Mouse (Mus musculus) ES-E14 (cell line): ENCODE data around the gene Erg. TPM values are rescaled to one million over a fixed set of nuclear protein-coding genes. Genes with fewer than 3 reads are reported as not detected.

ENCODE experiments used
- DNase-seq: peaks from one replicate; pipeline ENCODE4 v3.0.0-alpha.2; 2013; ENCODE audit warnings: low read depth, low spot score
- H3K27ac ChIP-seq: 2 replicates; pipeline ENCODE4 v1.5.1; 2012; ENCODE audit warnings: low read depth, mild to moderate bottlenecking, low read length, moderate library complexity, mixed read lengths; ENCODE audit not compliant: poor library complexity, insufficient read depth, severe bottlenecking
- H3K36me3 ChIP-seq: 2 replicates; pipeline ENCODE4 v1.6.1; 2012; ENCODE audit warnings: mild to moderate bottlenecking, low read length, moderate library complexity, mixed read lengths; ENCODE audit not compliant: control insufficient read depth, poor library complexity, insufficient read depth, severe bottlenecking
- H3K4me1 ChIP-seq, 2 experiments: fragments of 150-350 bp in 1 of 2; sonication (generic) in 1 of 2; 2 replicates each; pipeline ENCODE4 v1.6.1; 2012; ENCODE audit warnings: low read length in 2 of 2, mild to moderate bottlenecking in 1 of 2, mixed read lengths in 1 of 2; ENCODE audit not compliant: control insufficient read depth in 2 of 2, insufficient read depth in 2 of 2, poor library complexity in 1 of 2
- H3K4me3 ChIP-seq, 2 experiments: fragments of 150-350 bp in 1 of 2; sonication (generic) in 1 of 2; 2 replicates each; pipeline ENCODE4 v1.5.1; 2012; ENCODE audit warnings: low read length in 2 of 2, low read depth in 1 of 2, mild to moderate bottlenecking in 1 of 2, mixed read lengths in 1 of 2; ENCODE audit not compliant: insufficient read depth in 1 of 2, poor library complexity in 1 of 2, severe bottlenecking in 1 of 2
- H3K9ac ChIP-seq: 2 replicates; pipeline ENCODE4 v1.6.1; 2012; ENCODE audit warnings: low read depth, mild to moderate bottlenecking, low read length, mixed read lengths; ENCODE audit not compliant: poor library complexity, insufficient read depth, severe bottlenecking
- H3K9me3 ChIP-seq: fragments of 150-350 bp; sonication (generic); 2 replicates; pipeline ENCODE4 v1.6.1; 2012; ENCODE audit warnings: low read depth, mild to moderate bottlenecking, low read length; ENCODE audit not compliant: control insufficient read depth, insufficient read depth
- CHD2 ChIP-seq: IDR thresholded peaks from 2 replicates; pipeline ENCODE4 v1.6.1; 2014; ENCODE audit warnings: mild to moderate bottlenecking, low read depth, low read length, inconsistent platforms
- HCFC1 ChIP-seq: IDR thresholded peaks from 2 replicates; pipeline ENCODE4 v1.6.1; 2012; ENCODE audit warnings: low read length, inconsistent platforms, borderline replicate concordance; ENCODE audit not compliant: insufficient read depth
- MAFK ChIP-seq: IDR thresholded peaks from 2 replicates; pipeline ENCODE4 v1.6.1; 2014; ENCODE audit warnings: mild to moderate bottlenecking, low read depth, low read length, inconsistent platforms; ENCODE audit not compliant: insufficient read depth
- ZC3H11A ChIP-seq: IDR thresholded peaks from 2 replicates; pipeline ENCODE4 v1.6.1; 2012; ENCODE audit warnings: low read depth, mild to moderate bottlenecking, inconsistent platforms, low read length, borderline replicate concordance
- ZNF384 ChIP-seq: IDR thresholded peaks from 2 replicates; pipeline ENCODE4 v1.6.1; 2012; ENCODE audit warnings: low read depth, low read length, inconsistent platforms
- in situ Hi-C, 2 experiments: fragments of 600-800 bp; cut with MboI; formaldehyde crosslinking; loops; one replicate each; pipeline ENCODE4 v1.15.1; 2025; ENCODE audit warnings: low sequenced_read_pairs in 2 of 2, inconsistent platforms in 1 of 2; ENCODE audit not compliant: unreplicated experiment in 2 of 2
- total RNA-seq: library from RNA; depleted of rRNA; stranded (reverse); fragments of 300-350 nt; gene quantifications from 2 replicates; pipeline ENCODE4 v1.2.3, GENCODE M21; 2012

Gene Erg
- total RNA-seq, 1 experiment, result 0.18 TPM

DNA sequence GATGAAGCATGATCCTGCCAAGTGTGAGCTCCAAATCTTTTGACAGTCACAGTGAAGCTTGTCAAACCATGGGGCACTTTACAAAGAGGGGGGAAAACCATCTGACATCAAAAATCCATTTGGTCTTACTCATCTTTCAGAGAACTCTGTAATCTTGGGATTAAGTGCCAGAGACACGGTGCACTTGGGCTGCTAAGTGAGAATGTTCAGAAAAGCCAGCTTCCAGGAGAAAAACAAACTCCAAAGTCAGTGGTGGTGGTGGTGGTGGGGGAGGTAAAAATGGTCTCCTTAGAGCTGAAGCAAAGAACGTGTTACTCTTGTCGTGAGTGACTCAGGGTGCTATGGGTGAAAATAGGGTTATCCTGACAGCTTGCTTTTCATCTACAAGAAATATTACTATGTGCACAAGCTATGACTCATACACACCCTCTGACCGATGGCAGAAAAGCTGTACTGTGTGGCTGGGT, 33.5 kb upstream of the Erg start:
- H3K4me1 ChIP-seq, result peaks cover 0 to 12% of the 10 kb centered on the region in 2 experiments; a peak in 2 of 4 replicates
- no peak overlapping the region for H3K27ac ChIP-seq
- H3K4me3 ChIP-seq, result no peak overlapping the region
- no peaks in the 10 kb centered on the region for H3K36me3 ChIP-seq
- DNase-seq, result no peak
- H3K9ac ChIP-seq, result no peak overlapping the region
- in situ Hi-C loops, result loop anchor here (10.0 to 25.0 kb wide), 2 partner anchors 335 to 342 kb away; no protein-coding TSS in a partner anchor
- TF ChIP-seq CHD2 (no peak), HCFC1 (no peak), ZNF384 (no peak), MAFK (no peak)
- H3K9me3 ChIP-seq, result no peaks in the 10 kb centered on the region

DNA sequence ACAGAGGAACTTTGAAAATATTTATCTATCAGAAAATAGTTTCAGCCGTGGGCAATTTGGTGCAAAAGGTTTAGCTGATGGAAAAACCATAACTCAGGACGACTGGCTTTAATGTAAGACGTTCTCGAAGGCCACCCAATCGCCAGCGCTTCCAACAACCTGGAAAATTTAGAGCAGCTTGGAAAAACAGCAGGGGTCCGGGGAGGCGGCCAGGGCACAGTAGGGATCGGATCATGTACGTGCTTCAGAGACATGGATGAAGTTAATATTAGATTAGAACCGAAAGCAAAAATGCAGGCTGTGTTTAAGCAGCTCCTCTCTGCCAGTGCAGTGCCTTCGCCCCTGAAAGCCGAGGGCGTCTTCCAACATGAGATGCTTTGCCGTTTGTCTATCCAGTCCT, 31.8 kb upstream of the Erg start:
- no peaks in the 10 kb centered on the region for H3K9me3 ChIP-seq
- no peak for DNase-seq
- peaks cover 0 to 7% of the 10 kb centered on the region in 2 experiments; a peak in 2 of 4 replicates for H3K4me1 ChIP-seq
- in situ Hi-C loops, result loop anchor here (10.0 to 25.0 kb wide), 2 partner anchors 337 to 344 kb away; no protein-coding TSS in a partner anchor
- no peaks in the 10 kb centered on the region for H3K36me3 ChIP-seq
- no peak overlapping the region for H3K9ac ChIP-seq
- no peak overlapping the region for H3K27ac ChIP-seq
- TF ChIP-seq MAFK (no peak), CHD2 (no peak), HCFC1 (no peak), ZNF384 (no peak), ZC3H11A (no peak)
- no peak overlapping the region for H3K4me3 ChIP-seq

DNA sequence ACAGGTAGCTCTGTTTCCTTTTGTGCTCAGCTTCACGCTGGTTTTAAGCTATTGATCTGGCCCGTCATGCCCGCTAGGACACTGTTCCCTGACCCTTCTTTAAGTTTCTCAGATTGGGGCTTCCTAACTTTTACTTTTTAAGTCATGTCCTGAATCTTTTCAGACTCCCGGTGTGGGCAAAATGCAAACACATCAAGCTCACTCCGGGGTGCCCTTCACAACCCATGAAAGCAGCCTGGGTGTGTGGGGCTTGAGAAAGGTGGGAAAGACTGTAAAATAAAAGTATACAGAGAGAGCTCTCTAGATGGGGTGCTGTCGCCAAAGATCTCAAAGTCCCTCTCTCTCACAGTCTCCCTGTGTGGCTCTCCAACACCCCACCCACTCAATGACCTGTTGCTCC, 31.3 kb upstream of the Erg start:
- DNase-seq, result no peak
- TF ChIP-seq ZC3H11A, result no peak
- no peak for TF ChIP-seq CHD2
- no peak for TF ChIP-seq MAFK
- no peak for TF ChIP-seq HCFC1
- no peak for TF ChIP-seq ZNF384
- H3K4me3 ChIP-seq, result no peak overlapping the region
- no peaks in the 10 kb centered on the region for H3K36me3 ChIP-seq
- peaks cover 0 to 4% of the 10 kb centered on the region in 2 experiments; a peak in 1 of 4 replicates for H3K4me1 ChIP-seq
- in situ Hi-C loops, result loop anchor here (10.0 to 25.0 kb wide), 2 partner anchors 337 to 345 kb away; no protein-coding TSS in a partner anchor
- H3K9ac ChIP-seq, result no peak overlapping the region
- no peaks in the 10 kb centered on the region for H3K9me3 ChIP-seq
- H3K27ac ChIP-seq, result no peak overlapping the region

DNA sequence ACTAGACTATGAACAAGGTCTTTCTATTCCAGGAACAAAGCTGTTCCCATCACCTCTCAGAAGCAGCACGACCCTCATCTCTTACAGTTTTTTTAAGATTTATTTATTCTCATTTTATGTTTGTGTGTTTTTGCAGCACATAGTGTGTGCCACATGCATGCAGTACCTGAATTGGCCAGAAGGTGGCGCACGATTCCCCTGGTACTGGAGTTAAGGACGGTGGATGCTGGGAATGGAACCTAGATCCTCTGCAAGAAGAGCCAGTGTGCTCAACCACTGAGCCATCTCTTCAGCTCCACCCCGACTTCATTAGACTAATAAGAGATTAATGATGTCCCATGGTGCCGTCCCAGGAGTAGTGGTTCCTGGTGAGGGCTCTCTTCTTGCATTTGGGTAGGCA, 29.2 kb upstream of the Erg start:
- in situ Hi-C loops, result loop anchor here (10.0 to 25.0 kb wide), 2 partner anchors 339 to 347 kb away; no protein-coding TSS in a partner anchor
- H3K4me1 ChIP-seq, result peaks cover 0 to 4% of the 10 kb centered on the region in 2 experiments; a peak in 1 of 4 replicates
- no peak overlapping the region for H3K4me3 ChIP-seq
- TF ChIP-seq ZC3H11A (peak; percentile 66; the same call in 1 of the 2 replicates), CHD2 (no peak)
- H3K9me3 ChIP-seq, result no peaks in the 10 kb centered on the region
- no peaks in the 10 kb centered on the region for H3K36me3 ChIP-seq
- H3K27ac ChIP-seq, result no peak overlapping the region
- DNase-seq, result peak; percentile 73
- no peak overlapping the region for H3K9ac ChIP-seq

DNA sequence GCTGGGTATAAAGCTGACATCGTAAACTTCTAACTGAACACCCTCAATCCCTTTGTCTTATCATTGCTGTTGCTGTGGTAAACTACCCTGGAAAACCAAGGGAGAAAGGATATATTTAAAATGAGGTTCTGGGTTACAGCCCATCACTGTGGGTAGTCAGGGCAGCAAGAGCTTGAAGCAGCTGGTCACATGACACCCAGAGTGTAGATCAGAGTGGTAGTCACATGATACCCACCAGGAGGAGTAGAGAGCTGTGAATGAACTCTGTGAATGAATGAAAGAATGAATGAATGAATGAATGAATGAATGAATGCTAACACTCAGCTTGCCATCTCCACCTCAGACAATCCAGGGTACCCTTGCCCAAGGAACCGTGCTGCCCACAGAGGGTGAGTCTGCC, 28.1 kb upstream of the Erg start:
- Histone ChIP-seq H3K36me3 (no peaks in the 10 kb centered on the region), H3K4me1 (peaks cover 0 to 4% of the 10 kb centered on the region in 2 experiments; a peak in 1 of 4 replicates), H3K27ac (no peak overlapping the region), H3K9ac (no peak overlapping the region), H3K9me3 (no peaks in the 10 kb centered on the region), H3K4me3 (no peak overlapping the region)
- in situ Hi-C loops, result loop anchor here (10.0 to 25.0 kb wide), 2 partner anchors 340 to 348 kb away; no protein-coding TSS in a partner anchor
- TF ChIP-seq MAFK (no peak), ZC3H11A (no peak), ZNF384 (no peak), HCFC1 (no peak), CHD2 (no peak)
- DNase-seq, result no peak
